Mouse (Mus musculus): ENCODE measurements at regions not wholly inside any gene's neighbourhood (a gene's known extent, or its start where the extent isn't known, plus 50 kb on each side); places are given as distances from the start of the nearest gene placed in this dataset.
"Not testable (repeated sequence)": the region's sequence is repeated elsewhere in the genome, so short reads cannot be mapped to it uniquely, and the experiment has no call there.

GRCm38 (mm10) chr5:77816759-77817280 lies 409.0 kb upstream of the Igfbp7 start:
- DNase-seq (ENCODE audit: low read depth, low spot score) = no peak

GRCm38 (mm10) chr5:77809844-77810243 lies 402.0 kb upstream of the Igfbp7 start:
- no peak for DNase-seq (ENCODE audit: low read depth, low spot score)

- peak; percentile 24 for DNase-seq (ENCODE audit: low read depth, low spot score)
Observed at GRCm38 (mm10) chr5:77807726-77808125, 399.9 kb upstream of the Igfbp7 start.

- no peak for DNase-seq (ENCODE audit: low read depth, low spot score)
Observed at GRCm38 (mm10) chr5:77806334-77807157, 398.7 kb upstream of the Igfbp7 start.

- DNase-seq (ENCODE audit: low read depth, low spot score) = no peak
Observed at GRCm38 (mm10) chr5:77805796-77806195, 398.0 kb upstream of the Igfbp7 start.

GRCm38 (mm10) chr5:77805303-77805702 lies 397.5 kb upstream of the Igfbp7 start:
- DNase-seq (ENCODE audit: low read depth, low spot score) = no peak

- DNase-seq (ENCODE audit: low read depth, low spot score) = no peak
Observed at GRCm38 (mm10) chr5:77804113-77804512, 396.3 kb upstream of the Igfbp7 start.

GRCm38 (mm10) chr5:77803562-77803961 lies 395.7 kb upstream of the Igfbp7 start:
- DNase-seq (ENCODE audit: low read depth, low spot score) = no peak

GRCm38 (mm10) chr5:77796960-77797359 lies 389.1 kb upstream of the Igfbp7 start:
- no peak for DNase-seq (ENCODE audit: low read depth, low spot score)

GRCm38 (mm10) chr5:77795766-77796165 lies 387.9 kb upstream of the Igfbp7 start:
- DNase-seq (ENCODE audit: low read depth, low spot score) = no peak

GRCm38 (mm10) chr5:77783953-77784352 lies 376.1 kb upstream of the Igfbp7 start:
- DNase-seq (ENCODE audit: low read depth, low spot score) = no peak

GRCm38 (mm10) chr5:77762426-77763042 lies 354.7 kb upstream of the Igfbp7 start:
- DNase-seq (ENCODE audit: low read depth, low spot score) = no peak

GRCm38 (mm10) chr5:77762013-77762412 lies 354.2 kb upstream of the Igfbp7 start:
- no peak for DNase-seq (ENCODE audit: low read depth, low spot score)

- no peak for DNase-seq (ENCODE audit: low read depth, low spot score)
Observed at GRCm38 (mm10) chr5:77748933-77749332, 341.1 kb upstream of the Igfbp7 start.

GRCm38 (mm10) chr5:77746604-77747003 lies 338.8 kb upstream of the Igfbp7 start:
- no peak for DNase-seq (ENCODE audit: low read depth, low spot score)

- no peak for DNase-seq (ENCODE audit: low read depth, low spot score)
Observed at GRCm38 (mm10) chr5:77743467-77743866, 335.6 kb upstream of the Igfbp7 start.

- DNase-seq (ENCODE audit: low read depth, low spot score) = not testable (repeated sequence)
Observed at GRCm38 (mm10) chr5:77730286-77730685, 322.4 kb upstream of the Igfbp7 start.

- no peak for DNase-seq (ENCODE audit: low read depth, low spot score)
Observed at GRCm38 (mm10) chr5:77681592-77681991, 273.8 kb upstream of the Igfbp7 start.

- DNase-seq (ENCODE audit: low read depth, low spot score) = no peak
Observed at GRCm38 (mm10) chr5:77672073-77672924, 264.5 kb upstream of the Igfbp7 start.

GRCm38 (mm10) chr5:77663096-77663495 lies 255.3 kb upstream of the Igfbp7 start:
- no peak for DNase-seq (ENCODE audit: low read depth, low spot score)

GRCm38 (mm10) chr5:77659016-77659415 lies 251.2 kb upstream of the Igfbp7 start:
- no peak for DNase-seq (ENCODE audit: low read depth, low spot score)

GRCm38 (mm10) chr5:77644651-77645050 lies 236.8 kb upstream of the Igfbp7 start:
- DNase-seq (ENCODE audit: low read depth, low spot score) = no peak
